Mouse (Mus musculus) erythroblast, embryonic 14.5 days (primary cell): ENCODE measurements around the gene Ankrd34c.

ENCODE experiments used
- GATA1 ChIP-seq: IDR thresholded peaks from 2 replicates; pipeline ENCODE4 v1.6.1; 2012; ENCODE audit warnings: low read length, inconsistent platforms, mixed read lengths
- TAL1 ChIP-seq: IDR thresholded peaks from 3 replicates; pipeline ENCODE4 v1.6.1; 2012; ENCODE audit warnings: low read length, inconsistent platforms, mixed read lengths

- TF ChIP-seq GATA1 (no peak), TAL1 (no peak)
Measured at GRCm38 (mm10) chr9:89787532-89787931, 49.3 kb upstream of the Ankrd34c start.
